Mouse (Mus musculus) liver, embryonic 14.5 days (tissue): ENCODE data around the gene Syvn1.

Experiments
- CTCF ChIP-seq: IDR thresholded peaks from 2 replicates; pipeline ENCODE4 v1.5.1; 2016; ENCODE audit warnings: antibody characterized with exemption, low read depth, control low read depth
- EP300 ChIP-seq: IDR thresholded peaks from 2 replicates; pipeline ENCODE4 v1.6.1; 2016; ENCODE audit warnings: antibody characterized with exemption, low read depth

- TF ChIP-seq CTCF (no peak), EP300 (no peak)
Measured at GRCm38 (mm10) chr19:6013691-6014090, 32.7 kb upstream of the Syvn1 start.
